Mouse (Mus musculus) retina, postnatal 7 days (tissue): Measurements from ENCODE around the gene Cit.

Experiments
- DNase-seq: peaks from one replicate; pipeline ENCODE4 v3.0.0-alpha.2; 2012; ENCODE audit warnings: low read depth, low spot score

Gene Cit

GRCm38 (mm10) chr5:115958344-115958743, 113.3 kb downstream of the Cit start:
- DNase-seq: no peak

DNA sequence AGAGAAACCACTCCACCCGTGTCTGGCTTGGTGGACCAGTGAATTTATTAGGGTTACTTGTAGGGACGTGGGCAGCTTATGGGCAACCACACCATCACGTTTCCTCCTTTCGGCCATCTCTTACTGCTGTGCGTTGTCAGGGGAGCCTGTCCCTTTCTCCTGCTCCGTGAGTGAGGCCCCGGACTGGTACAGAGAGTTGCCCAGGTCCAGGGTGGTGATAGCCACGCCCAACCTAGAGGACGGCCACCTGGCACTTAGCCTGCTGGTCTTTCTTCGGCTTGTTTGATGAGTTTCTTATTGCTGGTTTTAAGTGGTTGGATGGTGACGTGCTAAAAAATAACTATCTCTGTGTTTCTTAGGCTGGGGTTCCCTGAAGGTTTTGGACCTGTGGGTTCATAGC, 113.7 kb downstream of the Cit start:
- no peak for DNase-seq

DNA sequence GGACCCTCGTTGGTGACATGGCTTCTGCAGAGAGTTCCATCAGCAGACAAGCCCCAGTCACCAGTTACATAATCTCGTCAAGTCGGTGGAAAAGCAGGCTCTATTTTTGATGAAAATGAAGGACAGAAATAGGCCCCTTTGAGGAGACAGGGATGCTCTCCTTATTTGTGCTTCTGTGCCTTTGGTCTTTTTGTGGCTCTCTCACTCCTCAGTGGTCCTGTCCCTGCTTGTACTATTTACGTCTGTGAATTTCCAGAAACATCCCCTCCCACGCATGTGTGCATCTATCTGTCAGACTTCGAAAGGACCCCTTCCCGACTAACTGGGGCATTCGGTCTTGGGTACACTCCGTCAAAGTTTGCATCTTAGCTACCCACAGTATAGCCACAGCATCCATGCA, 116.7 kb downstream of the Cit start:
- DNase-seq: no peak

- no peak for DNase-seq
Measured at GRCm38 (mm10) chr5:115971236-115971635, 126.2 kb downstream of the Cit start.

GRCm38 (mm10) chr5:115975672-115976071, 130.6 kb downstream of the Cit start:
- DNase-seq: no peak

- DNase-seq: no peak
Measured at GRCm38 (mm10) chr5:115976446-115976845, 131.4 kb downstream of the Cit start.

DNA sequence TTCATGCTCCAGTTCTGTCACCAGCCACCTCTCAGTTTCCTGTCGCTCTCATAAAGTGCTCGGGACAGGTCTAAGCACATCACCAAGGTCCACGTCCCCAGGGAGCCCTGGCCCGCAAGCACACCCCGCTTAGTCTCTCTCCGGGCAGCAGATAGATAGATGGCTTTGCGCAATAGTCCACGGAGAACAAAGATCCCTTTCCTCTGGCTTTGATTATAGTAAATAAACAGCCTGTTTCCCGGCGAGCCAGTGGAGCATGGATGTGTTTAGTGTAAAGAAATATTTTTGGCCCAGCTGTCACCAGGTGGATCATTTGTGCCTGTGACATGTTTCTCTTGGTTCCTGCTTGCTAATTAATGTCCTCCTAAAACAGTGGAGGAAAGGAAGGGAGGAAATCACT, 132.2 kb downstream of the Cit start:
- no peak for DNase-seq

- no peak for DNase-seq
Measured at GRCm38 (mm10) chr5:115977757-115978156, 132.7 kb downstream of the Cit start.

GRCm38 (mm10) chr5:115978255-115978654, 133.2 kb downstream of the Cit start:
- DNase-seq: no peak

DNA sequence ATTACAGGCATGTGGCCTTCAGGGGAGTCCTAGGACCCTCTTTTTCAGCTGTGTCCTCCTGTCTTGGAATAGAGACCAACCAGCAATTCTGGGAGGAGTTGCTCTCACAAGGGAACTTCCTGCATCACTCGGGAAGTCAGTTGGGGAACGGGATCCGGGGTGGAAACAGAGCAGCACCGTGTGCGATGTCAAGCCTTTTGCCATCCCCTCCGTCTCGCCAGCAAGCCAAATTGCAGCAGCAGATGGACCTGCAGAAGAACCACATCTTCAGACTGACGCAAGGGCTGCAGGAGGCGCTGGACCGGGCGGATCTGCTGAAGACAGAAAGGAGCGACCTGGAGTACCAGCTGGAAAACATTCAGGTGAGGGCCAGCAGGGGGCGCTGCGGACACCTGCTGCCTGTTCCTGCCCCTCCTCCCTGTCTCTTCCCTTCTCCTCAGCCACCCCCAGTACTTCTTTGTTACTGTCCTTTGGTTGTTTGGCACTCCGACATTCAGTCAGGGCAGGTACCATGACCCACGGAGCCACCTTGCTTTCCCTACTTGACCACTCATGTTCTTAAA, 134.1 kb downstream of the Cit start:
- peak; percentile 35 for DNase-seq

GRCm38 (mm10) chr5:115980537-115980936, 135.5 kb downstream of the Cit start:
- DNase-seq: no peak

DNA sequence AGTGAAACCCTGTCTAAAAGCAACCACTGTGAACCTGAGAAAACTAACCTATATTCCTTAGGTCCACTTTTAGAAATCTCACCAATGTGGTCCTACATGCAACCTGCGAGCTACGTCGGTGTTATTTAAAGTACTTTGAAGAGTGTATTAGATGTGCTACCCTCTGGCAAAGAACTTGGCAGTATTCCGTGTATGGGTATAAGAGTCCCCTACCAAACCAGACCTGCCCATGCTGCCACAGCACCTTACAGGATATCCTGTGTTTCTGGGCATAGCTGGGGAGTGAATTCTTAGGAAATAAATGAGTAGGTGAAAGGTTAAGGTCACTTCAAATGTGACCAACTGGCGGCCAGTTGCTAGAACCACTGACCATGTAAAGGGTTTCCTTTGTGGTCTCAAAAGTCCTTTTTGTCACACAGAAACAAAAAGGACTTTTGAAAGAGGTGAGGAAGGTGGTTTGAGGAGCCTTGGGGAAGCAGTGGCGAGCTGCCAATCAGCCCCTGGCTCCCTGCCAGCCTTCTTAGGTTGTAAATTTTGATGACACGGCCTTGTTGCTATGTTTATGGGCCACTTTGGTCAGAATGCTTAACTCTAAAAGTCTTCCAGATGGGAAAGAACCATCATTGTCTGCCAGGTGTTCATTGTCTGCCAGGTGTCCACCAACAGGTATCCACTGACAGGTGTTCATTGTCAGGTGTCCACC, 137.7 kb downstream of the Cit start:
- no peak for DNase-seq

DNA sequence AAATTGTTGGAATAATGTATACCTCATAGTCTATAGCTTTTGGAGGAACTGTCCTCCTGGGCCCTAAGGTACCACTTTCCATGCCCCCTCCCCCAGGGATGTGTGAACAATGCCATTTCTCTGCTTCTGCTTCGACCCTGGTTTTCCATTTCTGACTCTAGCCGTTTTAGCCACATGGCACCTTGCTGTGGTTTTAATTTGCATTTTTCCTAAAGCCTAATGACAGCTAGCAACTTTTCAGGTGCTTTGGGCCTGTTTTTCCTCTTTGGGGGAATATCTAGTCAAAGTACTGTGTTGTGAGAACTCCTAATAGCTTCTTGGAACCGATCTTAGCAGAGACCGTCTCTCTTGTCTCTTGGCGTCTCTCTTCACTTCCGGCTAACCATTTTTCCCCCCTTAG, 139.3 kb downstream of the Cit start:
- DNase-seq: no peak

DNA sequence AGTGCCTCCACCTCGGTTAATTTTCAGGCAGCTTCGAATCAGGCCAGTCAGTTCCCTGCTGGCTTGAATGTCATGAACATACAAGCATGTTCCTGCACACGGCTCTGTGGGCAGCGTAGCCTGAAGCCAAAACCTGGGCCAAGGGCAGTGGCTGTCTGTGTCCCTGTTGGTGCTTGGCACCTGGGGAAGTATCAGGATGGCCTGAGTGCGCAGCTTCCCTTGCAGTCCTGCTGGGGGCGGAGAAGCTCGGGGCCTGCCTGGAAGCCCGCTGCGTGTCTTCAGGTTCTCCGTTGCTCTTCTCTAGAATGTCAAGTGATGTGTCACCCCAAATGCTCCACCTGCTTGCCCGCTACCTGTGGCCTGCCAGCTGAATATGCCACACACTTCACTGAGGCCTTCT, 140.0 kb downstream of the Cit start:
- DNase-seq: no peak

DNA sequence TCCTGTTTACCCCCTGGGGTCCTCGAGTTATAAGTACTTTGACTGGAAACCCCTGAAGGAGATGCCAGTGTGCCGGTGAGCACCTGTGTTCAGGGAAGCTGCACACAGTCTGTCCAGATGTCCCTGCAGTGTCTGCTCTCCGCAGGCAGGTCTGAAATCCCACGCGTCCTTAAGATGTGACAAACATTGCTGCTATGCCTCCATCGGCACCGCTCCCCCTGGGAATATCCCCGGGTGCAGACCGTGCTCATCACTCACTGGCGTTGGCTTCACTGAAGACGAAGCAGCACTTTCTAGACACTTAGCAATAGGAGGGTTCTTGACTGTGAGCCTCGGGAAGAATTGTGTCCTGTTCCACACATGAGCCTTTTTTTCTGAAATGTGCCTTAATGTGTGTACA, 142.2 kb downstream of the Cit start:
- no peak for DNase-seq

DNA sequence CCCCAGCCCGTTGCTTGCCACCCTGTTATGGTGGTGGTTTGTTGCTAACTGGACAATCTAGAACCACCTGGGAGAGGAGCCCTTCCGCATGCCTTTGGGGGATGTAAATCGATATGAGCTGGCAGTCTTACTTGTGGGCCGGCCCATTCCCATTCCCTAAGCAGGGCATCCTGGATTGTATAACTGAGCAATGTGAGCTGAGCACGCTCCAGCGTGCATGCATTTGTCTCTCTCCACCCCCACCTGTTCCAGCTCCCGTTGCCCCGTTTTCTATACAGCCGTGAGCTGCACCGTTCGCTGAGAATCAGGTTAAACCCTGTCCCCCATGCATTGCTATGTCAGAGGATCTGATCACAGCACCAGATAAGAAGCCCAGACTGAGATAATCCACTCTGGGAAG, 146.6 kb downstream of the Cit start:
- no peak for DNase-seq

GRCm38 (mm10) chr5:115994101-115994500, 149.0 kb downstream of the Cit start:
- no peak for DNase-seq

- DNase-seq: no peak
Measured at GRCm38 (mm10) chr5:115997376-115997775, 152.3 kb downstream of the Cit start.

DNA sequence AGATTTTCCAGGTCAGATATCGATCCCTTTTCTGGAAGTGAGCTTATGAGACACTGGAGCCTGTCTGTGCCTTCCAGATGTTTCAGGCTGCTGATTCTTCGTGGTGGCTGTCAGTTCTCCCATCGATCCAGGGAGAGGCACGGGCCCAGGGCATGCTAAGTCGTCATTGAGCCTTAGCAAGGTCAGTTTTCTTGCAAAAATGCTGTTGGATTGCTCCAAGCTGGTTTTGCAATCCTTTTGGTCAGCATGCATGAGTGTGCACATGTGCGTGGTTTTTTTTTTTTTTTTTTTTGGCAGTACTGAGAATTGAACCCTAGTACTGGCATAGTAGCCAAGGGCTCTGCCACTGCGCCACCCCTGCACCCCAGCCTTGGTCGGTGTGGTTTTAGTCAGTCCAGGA, 158.1 kb downstream of the Cit start:
- no peak for DNase-seq

DNA sequence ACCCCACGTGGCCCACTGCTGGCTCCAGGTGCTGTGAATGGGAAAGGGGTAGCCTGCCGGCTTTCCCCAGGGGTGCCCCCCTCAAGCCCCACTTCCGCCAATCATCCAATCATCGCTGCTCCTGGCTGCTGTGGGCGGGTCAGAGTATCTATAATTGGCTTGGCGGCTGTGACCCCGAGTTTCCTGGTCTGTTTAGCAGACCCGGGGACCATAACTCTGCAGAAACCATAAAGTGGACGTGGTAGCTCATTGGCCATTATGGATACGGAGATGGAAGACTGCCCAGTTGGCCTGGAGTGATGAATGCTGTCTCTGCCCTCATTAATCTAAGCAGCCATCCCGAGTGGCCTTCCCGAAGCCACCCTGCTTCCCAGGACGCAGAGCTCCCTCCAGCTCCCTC, 158.7 kb downstream of the Cit start:
- no peak for DNase-seq

DNA sequence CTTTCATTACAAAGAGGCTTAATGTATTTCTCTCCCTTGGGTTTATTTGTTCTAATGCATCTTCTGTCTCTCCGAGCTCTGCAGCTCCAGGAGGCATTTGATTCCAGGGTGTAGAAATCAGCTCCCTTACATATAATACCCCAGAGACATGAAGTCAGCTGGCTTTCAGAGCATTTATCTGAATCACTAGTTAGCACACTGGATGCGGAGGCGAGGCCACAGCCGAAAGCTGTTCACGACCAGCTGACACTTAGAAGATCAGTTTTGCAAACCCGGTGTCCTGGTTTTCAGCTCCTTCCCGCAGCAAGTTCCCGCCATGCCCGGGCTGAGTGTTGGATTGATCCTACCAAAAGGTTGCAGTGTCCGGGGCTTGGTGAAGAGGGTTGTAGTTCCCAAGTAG, 159.2 kb downstream of the Cit start:
- DNase-seq: no peak

DNA sequence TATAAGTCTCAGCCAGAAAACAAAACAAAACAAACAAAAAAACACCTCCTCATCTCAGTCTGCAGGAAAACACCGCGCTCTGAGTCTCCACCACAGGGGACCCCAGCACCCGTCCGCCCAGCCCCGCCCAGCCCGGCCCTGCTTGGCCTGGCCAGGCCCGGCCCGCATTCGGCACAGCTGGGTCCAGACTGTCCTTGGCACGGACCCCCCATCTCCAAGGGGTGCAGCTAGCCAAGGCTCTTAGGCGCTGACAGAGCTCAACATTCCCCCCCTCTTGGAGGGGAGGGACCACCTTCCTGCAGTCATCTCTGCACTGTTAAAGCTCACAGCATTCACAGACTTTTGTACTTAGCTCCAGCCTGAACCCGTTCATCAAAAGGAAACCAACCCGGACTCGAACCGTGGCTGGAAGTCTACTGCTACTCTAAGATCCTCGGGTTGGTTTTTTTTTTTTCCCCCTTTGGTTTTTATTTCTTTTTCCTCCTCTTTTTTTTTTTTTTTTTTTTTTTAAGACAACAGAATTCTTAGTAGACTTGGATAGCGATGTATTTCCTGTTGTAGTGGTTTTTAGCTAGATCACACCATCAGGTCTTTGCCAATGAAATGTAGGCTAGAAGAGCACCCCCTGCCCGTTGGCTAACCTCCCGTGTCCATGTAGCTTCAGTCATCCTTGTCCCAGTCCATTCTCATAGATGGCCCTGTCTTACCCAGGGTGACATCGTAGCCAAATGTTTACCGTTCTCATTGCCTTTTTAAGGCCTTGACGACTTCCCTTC, 161.4 kb downstream of the Cit start:
- no peak for DNase-seq

DNA sequence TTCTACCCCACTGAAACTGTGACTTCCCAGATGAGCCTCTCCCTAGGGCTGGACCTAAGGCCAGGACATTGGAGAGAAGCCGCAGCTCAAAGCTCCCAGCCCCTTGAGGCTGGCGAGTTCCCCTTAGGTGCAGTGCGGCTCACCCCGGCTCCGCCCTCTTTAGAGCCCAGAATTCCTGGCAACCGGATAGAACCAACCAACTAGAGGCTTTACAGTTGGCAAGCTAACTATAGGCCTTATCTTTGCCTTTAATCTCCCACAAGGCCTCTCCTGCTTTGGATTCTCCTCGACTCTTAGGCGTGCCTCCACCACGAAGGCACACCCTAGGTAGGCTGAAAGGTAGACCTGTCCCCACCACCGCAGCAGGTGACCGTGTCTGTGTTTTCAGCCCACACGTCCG, 162.6 kb downstream of the Cit start:
- DNase-seq: no peak
